Mouse (Mus musculus) splenic B cell, adult 2 months (primary cell): ENCODE results near the gene Alpl.

Experiments used
- DNase-seq: peaks from one replicate; pipeline ENCODE4 v3.0.0-alpha.2; 2011; ENCODE audit warnings: low read depth, low spot score
- H3K27me3 ChIP-seq: 2 replicates; pipeline ENCODE4 v1.6.1; 2012; ENCODE audit warnings: mild to moderate bottlenecking, low read length, moderate library complexity, mixed read lengths; ENCODE audit not compliant: control insufficient read depth, poor library complexity, insufficient read depth, severe bottlenecking
- H3K36me3 ChIP-seq: 2 replicates; pipeline ENCODE4 v1.6.1; 2012; ENCODE audit warnings: mild to moderate bottlenecking, low read length, moderate library complexity, mixed read lengths; ENCODE audit not compliant: control insufficient read depth, poor library complexity, insufficient read depth, severe bottlenecking

Alpl gene

GRCm38 (mm10) chr4:137770901-137771612 lies 25.1 kb downstream of the Alpl start:
- DNase-seq, result no peak
- H3K36me3 ChIP-seq, result no peaks in the 10 kb centered on the region
- H3K27me3 ChIP-seq, result no peaks in the 10 kb centered on the region

GRCm38 (mm10) chr4:137769635-137770034 lies 26.5 kb downstream of the Alpl start:
- Histone ChIP-seq H3K36me3 (no peaks in the 10 kb centered on the region), H3K27me3 (no peaks in the 10 kb centered on the region)
- DNase-seq, result no peak

- no peak for DNase-seq
- Histone ChIP-seq H3K36me3 (no peaks in the 10 kb centered on the region), H3K27me3 (no peaks in the 10 kb centered on the region)
Observed at GRCm38 (mm10) chr4:137768831-137769230, 27.4 kb downstream of the Alpl start.

- no peak for DNase-seq
- H3K27me3 ChIP-seq, result no peaks in the 10 kb centered on the region
- H3K36me3 ChIP-seq, result no peaks in the 10 kb centered on the region
Observed at GRCm38 (mm10) chr4:137768381-137768780, 27.8 kb downstream of the Alpl start.

GRCm38 (mm10) chr4:137766365-137766764 lies 29.8 kb downstream of the Alpl start:
- H3K27me3 ChIP-seq, result no peaks in the 10 kb centered on the region
- DNase-seq, result no peak
- H3K36me3 ChIP-seq, result no peaks in the 10 kb centered on the region

- no peak for DNase-seq
- no peaks in the 10 kb centered on the region for H3K27me3 ChIP-seq
- H3K36me3 ChIP-seq, result no peaks in the 10 kb centered on the region
Observed at GRCm38 (mm10) chr4:137765554-137765971, 30.6 kb downstream of the Alpl start.

- no peaks in the 10 kb centered on the region for H3K36me3 ChIP-seq
- H3K27me3 ChIP-seq, result no peaks in the 10 kb centered on the region
- DNase-seq, result no peak
Observed at GRCm38 (mm10) chr4:137764621-137765020, 31.6 kb downstream of the Alpl start.

GRCm38 (mm10) chr4:137763920-137764495 lies 32.2 kb downstream of the Alpl start:
- Histone ChIP-seq H3K36me3 (no peaks in the 10 kb centered on the region), H3K27me3 (no peaks in the 10 kb centered on the region)
- DNase-seq, result peak; percentile 24

GRCm38 (mm10) chr4:137762886-137763285 lies 33.3 kb downstream of the Alpl start:
- DNase-seq, result no peak
- Histone ChIP-seq H3K36me3 (no peaks in the 10 kb centered on the region), H3K27me3 (no peaks in the 10 kb centered on the region)

- no peaks in the 10 kb centered on the region for H3K27me3 ChIP-seq
- no peaks in the 10 kb centered on the region; the same call in 1 of the 2 replicates for H3K36me3 ChIP-seq
- no peak for DNase-seq
Observed at GRCm38 (mm10) chr4:137754446-137754845, 41.7 kb downstream of the Alpl start.

GRCm38 (mm10) chr4:137753199-137753598 lies 43.0 kb downstream of the Alpl start:
- Histone ChIP-seq H3K36me3 (no peaks in the 10 kb centered on the region; the same call in 1 of the 2 replicates), H3K27me3 (no peaks in the 10 kb centered on the region)
- no peak for DNase-seq

- DNase-seq, result no peak
- H3K27me3 ChIP-seq, result no peaks in the 10 kb centered on the region
- H3K36me3 ChIP-seq, result no peaks in the 10 kb centered on the region; the same call in 1 of the 2 replicates
Observed at GRCm38 (mm10) chr4:137752471-137752870, 43.7 kb downstream of the Alpl start.

- DNase-seq, result no peak
- no peaks in the 10 kb centered on the region for H3K36me3 ChIP-seq
- H3K27me3 ChIP-seq, result no peaks in the 10 kb centered on the region
Observed at GRCm38 (mm10) chr4:137751717-137752116, 44.5 kb downstream of the Alpl start.

GRCm38 (mm10) chr4:137751310-137751709 lies 44.9 kb downstream of the Alpl start:
- H3K36me3 ChIP-seq, result no peaks in the 10 kb centered on the region
- H3K27me3 ChIP-seq, result no peaks in the 10 kb centered on the region
- DNase-seq, result no peak

- H3K36me3 ChIP-seq, result no peaks in the 10 kb centered on the region
- no peaks in the 10 kb centered on the region for H3K27me3 ChIP-seq
- DNase-seq, result no peak
Observed at GRCm38 (mm10) chr4:137750121-137750520, 46.1 kb downstream of the Alpl start.
